8 mouse cellular contexts compared by ENCODE assay signal in genomic region chr5:147893143-147893542, GRCm38 (mm10). TPM values are rescaled to one million over a fixed set of nuclear protein-coding genes. Genes with fewer than 3 reads are reported as not detected.
DNase-seq lines count a peak whose midpoint lies in the region; ATAC-seq and TF ChIP-seq lines count a peak whose summit lies in the region.

No protein-coding gene starts in this region.

- no peak overlapping the region for H3K9ac ChIP-seq in lung, embryonic 14.5 days
- no peak overlapping the region for H3K9ac ChIP-seq in lung, postnatal 0 days (replicated peaks; ENCODE audit: low read depth)
- no peak overlapping the region for H3K9ac ChIP-seq in neural tube, embryonic 15.5 days (replicated peaks)

- TF ChIP-seq EP300 in lung, postnatal 0 days (IDR thresholded peaks at IDR 0.05): no peak

- peak; percentile 33 for DNase-seq in cerebellum, adult 9-10 months
- DNase-seq in lung, embryonic 14.5 days: peak; percentile 42
- no peak for DNase-seq in lung, postnatal 0 days (ENCODE audit: low spot score)
- DNase-seq in liver: peak; percentile 81
- no peak for DNase-seq in adrenal gland, adult 18-20 months (ENCODE audit: low spot score in 2 of 2)
- DNase-seq in right cerebral cortex, postnatal 36 days (ENCODE audit: low spot score in 2 of 2): no peak

- H3K4me2 ChIP-seq in lung, embryonic 14.5 days: peak overlapping the region; percentile 87
- no peak overlapping the region for H3K4me2 ChIP-seq in lung, postnatal 0 days (replicated peaks; ENCODE audit: low read depth, low read length)
- peak overlapping the region; percentile 69 for H3K4me2 ChIP-seq in neural tube, embryonic 15.5 days

- no peak for TF ChIP-seq CTCF in lung, embryonic 14.5 days (IDR thresholded peaks at IDR 0.05; ENCODE audit: low read depth)
- TF ChIP-seq CTCF in lung, postnatal 0 days (IDR thresholded peaks at IDR 0.05): no peak

- no peaks in the 10 kb centered on the region for H3K9me3 ChIP-seq in lung, embryonic 14.5 days (ENCODE audit: low read depth, low read length)
- no peaks in the 10 kb centered on the region for H3K9me3 ChIP-seq in lung, postnatal 0 days (ENCODE audit: low read length)
- no peaks in the 10 kb centered on the region for H3K9me3 ChIP-seq in neural tube, embryonic 15.5 days (replicated peaks)

- no peak overlapping the region for H3K4me3 ChIP-seq in lung, embryonic 14.5 days (ENCODE audit: low read depth, low read length)
- no peak overlapping the region for H3K4me3 ChIP-seq in lung, postnatal 0 days (ENCODE audit: low read depth, low read length)
- no peak overlapping the region; the same call in 1 of the 2 replicates for H3K4me3 ChIP-seq in neural tube, embryonic 15.5 days (replicated peaks)

- no peaks in the 10 kb centered on the region for H3K36me3 ChIP-seq in lung, embryonic 14.5 days (ENCODE audit: insufficient read depth)
- H3K36me3 ChIP-seq in lung, postnatal 0 days (ENCODE audit: insufficient read depth, low read length): no peaks in the 10 kb centered on the region
- H3K36me3 ChIP-seq in neural tube, embryonic 15.5 days: no peaks in the 10 kb centered on the region

- H3K27me3 ChIP-seq in lung, embryonic 14.5 days (ENCODE audit: insufficient read depth, low read length): no peaks in the 10 kb centered on the region
- no peaks in the 10 kb centered on the region for H3K27me3 ChIP-seq in lung, postnatal 0 days (replicated peaks; ENCODE audit: insufficient read depth, low read length)
- peaks cover 9% of the 10 kb centered on the region; the same call in 1 of the 2 replicates for H3K27me3 ChIP-seq in neural tube, embryonic 15.5 days (replicated peaks)

- peaks cover 2% of the 10 kb centered on the region; the same call in 1 of the 2 replicates for H3K4me1 ChIP-seq in lung, embryonic 14.5 days (ENCODE audit: insufficient read depth)
- H3K4me1 ChIP-seq in lung, postnatal 0 days (ENCODE audit: insufficient read depth, low read depth, low read length): peaks cover 7% of the 10 kb centered on the region; the same call in 1 of the 2 replicates
- peaks cover 21% of the 10 kb centered on the region for H3K4me1 ChIP-seq in neural tube, embryonic 15.5 days

- no peak for ATAC-seq in cerebellum, adult (ENCODE audit: insufficient number of reproducible peaks, low FRiP score, low TSS enrichment)
- no peak for ATAC-seq in lung, embryonic 14.5 days (ENCODE audit: insufficient read depth)
- ATAC-seq in lung, postnatal 0 days: no peak
- no peak for ATAC-seq in neural tube, embryonic 15.5 days (ENCODE audit: low FRiP score)

- 10% methylated on average over 9 of the region's 9 CpGs for WGBS in lung, embryonic 14.5 days
- 31% methylated on average over 9 of the region's 9 CpGs for WGBS in lung, postnatal 0 days
- 15% methylated on average over 9 of the region's 9 CpGs for WGBS in neural tube, embryonic 15.5 days

- H3K27ac ChIP-seq in lung, embryonic 14.5 days (ENCODE audit: low read depth): no peak overlapping the region
- no peak overlapping the region for H3K27ac ChIP-seq in lung, postnatal 0 days (ENCODE audit: low read length)
- no peak overlapping the region for H3K27ac ChIP-seq in neural tube, embryonic 15.5 days (replicated peaks)

RNA-seq across cellular contexts. Expression of gene Slc46a3, which starts 1.5 kb away (rescaled TPM):
- 3.3 and 4.3 TPM in 2 replicates for polyA plus RNA-seq in lung, embryonic 14.5 days (2014; fragmentation: Nextera tagmentation; extraction: Ambion mirVana)
- 9.4 and 10.7 TPM in 2 replicates for polyA plus RNA-seq in lung, postnatal 0 days (2015; fragmentation: Nextera tagmentation; extraction: Ambion mirVana)
- 5.1 and 5.5 TPM in 2 replicates for polyA plus RNA-seq in neural tube, embryonic 15.5 days (2015; fragmentation: Nextera tagmentation; extraction: Ambion mirVana)
- 10 to 100 TPM; 10.3 to 13.0 TPM for total RNA-seq in adrenal gland, adult 18-20 months (2021)

RNA-seq across cellular contexts. Expression of gene Pomp, which starts 32.9 kb away (rescaled TPM):
- polyA plus RNA-seq in lung, embryonic 14.5 days (2014; fragmentation: Nextera tagmentation; extraction: Ambion mirVana): 506 and 511 TPM in 2 replicates
- 393 and 397 TPM in 2 replicates for polyA plus RNA-seq in lung, postnatal 0 days (2015; fragmentation: Nextera tagmentation; extraction: Ambion mirVana)
- 497 and 516 TPM in 2 replicates for polyA plus RNA-seq in neural tube, embryonic 15.5 days (2015; fragmentation: Nextera tagmentation; extraction: Ambion mirVana)
- 100 to 1,000 TPM; 159 to 222 TPM for total RNA-seq in adrenal gland, adult 18-20 months (2021)

Comparison
In these comparisons a context has a peak if more than half of its experiments do, and no peak if none do; other contexts are left out.
1. DNase-seq: peak in cerebellum, adult 9-10 months (single experiment), lung, embryonic 14.5 days (single experiment) and liver (single experiment); none in lung, postnatal 0 days (single experiment), adrenal gland, adult 18-20 months (0 of 2) and right cerebral cortex, postnatal 36 days (0 of 2).